Mouse (Mus musculus) cortical plate, adult 2 months (tissue): Measurements from ENCODE around the gene Car15.

Experiments used
- CTCF ChIP-seq: fragments of 200-500 bp; IDR thresholded peaks from 2 replicates; pipeline ENCODE4 v1.5.1; 2011; ENCODE audit warnings: mild to moderate bottlenecking, control low read depth, low read length; ENCODE audit not compliant: insufficient read depth; ENCODE audit errors: extremely low read depth
- POLR2A ChIP-seq: fragments of 200-500 bp; IDR thresholded peaks from 2 replicates; pipeline ENCODE4 v1.6.1; 2011; ENCODE audit warnings: mild to moderate bottlenecking, low read length, control low read depth; ENCODE audit not compliant: insufficient read depth; ENCODE audit errors: extremely low read depth

- TF ChIP-seq CTCF: no peak
- TF ChIP-seq POLR2A: no peak
Measured at GRCm38 (mm10) chr16:17834543-17834942, 3.6 kb downstream of the Car15 start.
